Mouse (Mus musculus): ENCODE measurements around the gene AV320801.
"Not testable (repeated sequence)": the region's sequence is repeated elsewhere in the genome, so short reads cannot be mapped to it uniquely, and the experiment has no call there.

Gene AV320801

DNA sequence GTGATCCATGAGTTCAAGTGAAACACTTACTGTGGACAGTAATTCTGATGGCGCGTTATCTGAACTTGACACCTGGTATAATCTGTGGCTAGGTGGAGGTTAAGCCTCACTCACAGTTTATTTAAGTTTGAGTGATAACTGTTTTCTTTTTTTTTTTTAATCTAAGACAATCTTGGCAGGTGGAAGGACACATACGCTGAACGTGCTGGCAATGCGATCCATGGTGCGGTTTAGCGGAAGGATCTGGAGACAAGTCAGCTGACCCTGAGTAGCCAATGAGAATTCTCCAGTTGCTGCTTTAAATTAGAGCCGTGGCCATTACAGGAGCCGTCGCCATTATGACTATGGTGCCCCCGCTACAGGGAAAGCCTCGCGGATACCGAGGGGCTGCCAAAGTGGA, at the start of gene AV320801:
Gene AV320801 (plus strand): TSS at position 301 of the 400 bp plus-strand sequence.
- H3K36me3 ChIP-seq (ENCODE audit: control insufficient read depth, insufficient read depth, low read length, poor library complexity, severe bottlenecking); DNase-seq (ENCODE audit: low read depth, low spot score); H3K27me3 ChIP-seq (ENCODE audit: control insufficient read depth, insufficient read depth, low read length, poor library complexity, severe bottlenecking): not testable (repeated sequence)

DNA sequence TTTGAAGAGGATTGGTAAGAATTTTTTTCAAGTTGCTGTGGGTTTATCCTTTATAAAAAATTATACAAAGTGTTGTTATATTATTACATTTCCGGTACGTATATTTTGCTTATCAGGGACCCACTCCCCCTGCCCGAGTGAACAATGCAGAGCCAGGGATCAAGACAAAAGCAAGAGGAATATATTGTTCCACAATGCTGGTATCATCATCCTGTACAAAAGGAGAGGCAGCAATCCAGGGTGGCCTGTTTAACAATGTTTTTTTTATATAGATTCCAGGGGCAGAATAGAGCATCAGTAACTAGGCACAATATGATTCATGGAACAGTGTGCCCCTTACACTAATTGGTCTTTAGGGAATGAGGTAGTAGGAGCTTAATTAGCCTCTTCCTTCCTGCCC, 30.2 kb upstream of the AV320801 start:
- H3K27me3 ChIP-seq (ENCODE audit: control insufficient read depth, insufficient read depth, low read length, poor library complexity, severe bottlenecking); H3K36me3 ChIP-seq (ENCODE audit: control insufficient read depth, insufficient read depth, low read length, poor library complexity, severe bottlenecking): not testable (repeated sequence)

DNA sequence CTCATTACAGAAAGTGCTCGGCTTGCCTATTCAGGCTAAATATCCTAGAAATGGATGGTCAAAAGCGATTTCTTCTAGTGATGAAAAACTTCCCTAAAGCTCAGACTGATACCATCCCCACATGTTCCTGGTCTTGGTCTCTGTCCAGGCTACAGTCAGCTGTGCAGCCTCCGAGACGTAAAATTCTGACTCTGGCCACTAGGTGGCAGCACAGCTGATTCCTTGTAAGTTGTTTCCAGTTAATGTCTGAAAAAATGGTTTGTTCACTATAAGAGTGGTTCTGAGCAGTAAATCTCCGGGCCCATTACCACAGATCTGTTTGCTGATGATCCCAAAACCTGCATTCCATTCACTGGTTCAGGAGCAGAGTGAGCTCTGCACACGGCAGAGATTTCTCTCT, 12.5 kb upstream of the AV320801 start:
- not testable (repeated sequence) for H3K27me3 ChIP-seq (ENCODE audit: control insufficient read depth, insufficient read depth, low read length, poor library complexity, severe bottlenecking); H3K36me3 ChIP-seq (ENCODE audit: control insufficient read depth, insufficient read depth, low read length, poor library complexity, severe bottlenecking)

More for the DNA sequence above, 30.2 kb upstream of the AV320801 start:
- DNase-seq (ENCODE audit: low read depth, low spot score): not testable (repeated sequence)

DNA sequence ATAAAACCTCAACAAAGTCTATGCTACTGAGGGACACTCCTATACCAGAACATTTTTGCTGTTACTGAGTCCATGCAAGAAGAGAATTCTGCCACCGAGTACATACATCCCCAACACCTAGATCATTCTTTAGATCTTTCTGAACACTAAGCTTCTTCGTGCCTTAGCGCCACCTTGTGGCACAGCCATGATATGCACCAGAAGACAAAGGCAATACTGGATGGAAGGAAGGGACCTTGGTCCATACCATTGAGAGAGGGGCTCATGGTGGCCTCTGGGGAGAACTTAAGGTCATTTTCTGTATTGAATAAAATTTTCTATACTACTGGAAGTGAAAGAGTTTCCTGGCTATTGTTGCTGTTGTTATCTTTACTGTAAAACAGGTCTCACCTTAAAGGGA, 11.2 kb upstream of the AV320801 start:
- DNase-seq (ENCODE audit: low read depth, low spot score); H3K27me3 ChIP-seq (ENCODE audit: control insufficient read depth, insufficient read depth, low read length, poor library complexity, severe bottlenecking); H3K36me3 ChIP-seq (ENCODE audit: control insufficient read depth, insufficient read depth, low read length, poor library complexity, severe bottlenecking): not testable (repeated sequence)

More for the DNA sequence above, 12.5 kb upstream of the AV320801 start:
- not testable (repeated sequence) for DNase-seq (ENCODE audit: low read depth, low spot score)
